Mouse (Mus musculus): Measurements from ENCODE around the gene Vwa7. TPM values are rescaled to one million over a fixed set of nuclear protein-coding genes. Genes with fewer than 3 reads are reported as not detected.

Vwa7 gene
- polyA plus RNA-seq, 1 experiment from 2014 or later = 0.28 TPM

DNA sequence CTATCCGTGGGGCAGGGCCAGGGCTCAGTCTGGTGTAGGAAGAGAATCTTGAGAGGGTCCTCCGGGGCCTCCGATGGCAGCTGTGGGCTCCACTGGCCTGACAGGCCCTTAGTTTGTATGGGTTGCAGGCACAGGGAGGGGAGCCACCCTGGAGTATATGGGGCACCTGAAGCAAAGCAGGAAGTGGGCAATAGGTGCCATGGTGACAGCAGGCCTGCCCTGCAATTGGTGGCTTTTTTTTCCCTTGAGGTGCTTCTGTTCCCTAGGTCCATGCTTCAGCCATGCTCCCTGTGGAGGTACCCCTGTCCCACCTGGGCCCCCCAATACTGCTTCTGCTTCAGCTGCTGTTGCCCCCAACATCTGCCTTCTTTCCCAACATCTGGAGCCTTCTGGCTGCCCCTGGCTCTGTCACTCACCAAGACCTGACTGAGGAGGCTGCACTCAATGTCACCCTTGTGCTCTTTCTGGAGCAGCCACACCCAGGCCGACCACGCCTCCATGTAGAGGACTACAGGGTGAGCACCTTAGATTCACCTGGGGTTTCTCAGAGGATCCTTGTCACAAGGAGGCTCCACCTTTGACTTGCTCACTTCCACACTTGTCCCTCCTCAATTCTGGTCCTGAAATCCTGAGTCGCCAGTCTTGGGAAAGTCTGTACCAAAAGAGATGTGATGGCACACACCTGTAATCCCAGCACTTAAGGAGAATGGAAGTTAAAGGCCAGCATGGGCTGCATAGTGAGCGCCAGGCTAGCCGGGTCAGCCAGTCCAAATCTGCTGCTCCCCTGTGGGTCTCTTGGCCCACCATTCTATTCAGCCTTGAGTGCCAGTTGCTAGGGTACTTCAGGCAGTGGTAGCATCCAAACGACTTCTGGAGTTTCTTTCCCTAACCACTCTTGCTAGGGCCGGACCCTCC, 669 bp downstream of the Vwa7 start:
- no peak overlapping the region for H3K4me2 ChIP-seq (replicated peaks; ENCODE audit: low read depth, low read length)
- no peak for ATAC-seq (ENCODE audit: low FRiP score, low TSS enrichment)
- no peaks in the 10 kb centered on the region for H3K27me3 ChIP-seq (ENCODE audit: control insufficient read depth, insufficient read depth, low read length)
- H3K36me3 ChIP-seq (ENCODE audit: control insufficient read depth, insufficient read depth, low read length) = peaks cover 44% of the 10 kb centered on the region
- H3K4me1 ChIP-seq (ENCODE audit: control insufficient read depth, insufficient read depth, low read length) = peaks cover 6% of the 10 kb centered on the region
- H3K4me3 ChIP-seq (ENCODE audit: low read length) = no peak overlapping the region
- H3K27ac ChIP-seq (ENCODE audit: low read depth, low read length) = no peak overlapping the region
- H3K9ac ChIP-seq (ENCODE audit: low read depth, low read length) = no peak overlapping the region
- H3K9me3 ChIP-seq (ENCODE audit: control insufficient read depth, low read length) = no peaks in the 10 kb centered on the region
- WGBS = 79% methylated on average over 10 of the region's 10 CpGs

DNA sequence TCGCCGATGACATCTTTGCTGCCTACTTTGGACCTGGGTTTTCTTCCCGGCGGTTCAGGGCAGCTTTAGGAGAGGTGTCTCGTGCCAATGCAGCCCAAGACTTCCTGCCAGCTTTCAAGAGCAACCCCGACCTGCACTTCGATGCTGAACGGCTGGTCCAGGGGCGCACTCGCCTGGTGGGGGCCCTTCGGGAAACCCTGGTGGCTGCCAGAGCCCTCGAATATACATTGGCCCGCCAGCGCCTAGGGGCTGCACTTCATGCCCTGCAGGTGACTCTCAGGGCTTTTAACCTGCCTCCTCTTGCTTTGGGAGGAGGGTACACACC, 1.3 kb downstream of the Vwa7 start:
- ATAC-seq (ENCODE audit: low FRiP score, low TSS enrichment) = no peak
- peaks cover 6% of the 10 kb centered on the region for H3K4me1 ChIP-seq (ENCODE audit: control insufficient read depth, insufficient read depth, low read length)
- no peak overlapping the region for H3K4me3 ChIP-seq (ENCODE audit: low read length)
- 75% methylated on average over 14 of the region's 14 CpGs for WGBS
- peaks cover 38% of the 10 kb centered on the region for H3K36me3 ChIP-seq (ENCODE audit: control insufficient read depth, insufficient read depth, low read length)
- no peaks in the 10 kb centered on the region for H3K27me3 ChIP-seq (ENCODE audit: control insufficient read depth, insufficient read depth, low read length)
- no peak overlapping the region for H3K27ac ChIP-seq (ENCODE audit: low read depth, low read length)
- H3K9me3 ChIP-seq (ENCODE audit: control insufficient read depth, low read length) = no peaks in the 10 kb centered on the region
- H3K9ac ChIP-seq (ENCODE audit: low read depth, low read length) = no peak overlapping the region
- no peak overlapping the region for H3K4me2 ChIP-seq (replicated peaks; ENCODE audit: low read depth, low read length)

DNA sequence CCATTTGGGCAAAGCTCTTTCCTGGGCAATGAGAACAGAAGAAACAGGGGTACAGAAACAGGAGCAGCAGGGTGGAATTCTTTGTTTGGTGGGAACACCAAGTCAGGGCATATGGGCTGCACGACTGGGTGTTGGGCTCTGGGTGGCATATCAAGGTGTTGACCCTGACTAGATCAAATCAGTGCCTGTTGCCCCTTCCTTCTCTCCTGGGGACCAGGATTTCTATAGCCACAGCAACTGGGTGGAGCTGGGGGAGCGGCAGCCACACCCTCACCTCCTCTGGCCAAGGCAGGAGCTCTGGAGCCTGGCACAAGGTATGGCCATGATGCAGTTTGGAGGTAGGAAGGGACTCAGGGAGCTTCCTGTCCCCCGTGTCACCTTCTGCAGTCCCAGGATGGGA, 1.8 kb downstream of the Vwa7 start:
- H3K36me3 ChIP-seq (ENCODE audit: control insufficient read depth, insufficient read depth, low read length) = peaks cover 33% of the 10 kb centered on the region
- peaks cover 6% of the 10 kb centered on the region for H3K4me1 ChIP-seq (ENCODE audit: control insufficient read depth, insufficient read depth, low read length)
- no peaks in the 10 kb centered on the region for H3K9me3 ChIP-seq (ENCODE audit: control insufficient read depth, low read length)
- no peak for ATAC-seq (ENCODE audit: low FRiP score, low TSS enrichment)
- no peak overlapping the region for H3K9ac ChIP-seq (ENCODE audit: low read depth, low read length)
- no peak overlapping the region for H3K4me3 ChIP-seq (ENCODE audit: low read length)
- no peak overlapping the region for H3K4me2 ChIP-seq (replicated peaks; ENCODE audit: low read depth, low read length)
- 89% methylated on average over 3 of the region's 3 CpGs for WGBS
- H3K27ac ChIP-seq (ENCODE audit: low read depth, low read length) = no peak overlapping the region
- H3K27me3 ChIP-seq (ENCODE audit: control insufficient read depth, insufficient read depth, low read length) = no peaks in the 10 kb centered on the region

DNA sequence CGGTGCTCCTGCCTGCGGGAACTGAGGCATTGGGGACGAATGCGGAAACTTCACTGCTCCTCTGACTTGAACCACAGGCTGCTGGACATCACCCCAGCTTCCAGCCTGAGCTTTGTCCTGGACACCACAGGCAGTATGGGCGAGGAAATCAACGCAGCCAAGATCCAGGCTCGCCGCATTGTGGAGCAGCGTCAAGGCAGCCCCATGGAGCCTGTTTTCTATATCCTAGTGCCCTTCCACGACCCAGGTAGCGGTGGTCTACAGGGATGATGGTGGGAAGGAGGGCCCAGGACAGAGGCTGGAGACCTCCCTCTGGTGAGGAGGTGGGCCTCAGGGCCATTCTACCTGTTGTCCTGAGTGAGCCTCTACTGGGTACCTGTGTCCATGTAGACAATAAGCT, 3.5 kb downstream of the Vwa7 start:
- no peak overlapping the region for H3K4me3 ChIP-seq (ENCODE audit: low read length)
- H3K4me2 ChIP-seq (replicated peaks; ENCODE audit: low read depth, low read length) = no peak overlapping the region
- no peaks in the 10 kb centered on the region for H3K9me3 ChIP-seq (ENCODE audit: control insufficient read depth, low read length)
- H3K27ac ChIP-seq (ENCODE audit: low read depth, low read length) = no peak overlapping the region
- peaks cover 8% of the 10 kb centered on the region for H3K4me1 ChIP-seq (ENCODE audit: control insufficient read depth, insufficient read depth, low read length)
- WGBS = 77% methylated on average over 11 of the region's 11 CpGs
- peaks cover 16% of the 10 kb centered on the region for H3K36me3 ChIP-seq (ENCODE audit: control insufficient read depth, insufficient read depth, low read length)
- ATAC-seq (ENCODE audit: low FRiP score, low TSS enrichment) = no peak
- no peak overlapping the region for H3K9ac ChIP-seq (ENCODE audit: low read depth, low read length)
- H3K27me3 ChIP-seq (ENCODE audit: control insufficient read depth, insufficient read depth, low read length) = no peaks in the 10 kb centered on the region

DNA sequence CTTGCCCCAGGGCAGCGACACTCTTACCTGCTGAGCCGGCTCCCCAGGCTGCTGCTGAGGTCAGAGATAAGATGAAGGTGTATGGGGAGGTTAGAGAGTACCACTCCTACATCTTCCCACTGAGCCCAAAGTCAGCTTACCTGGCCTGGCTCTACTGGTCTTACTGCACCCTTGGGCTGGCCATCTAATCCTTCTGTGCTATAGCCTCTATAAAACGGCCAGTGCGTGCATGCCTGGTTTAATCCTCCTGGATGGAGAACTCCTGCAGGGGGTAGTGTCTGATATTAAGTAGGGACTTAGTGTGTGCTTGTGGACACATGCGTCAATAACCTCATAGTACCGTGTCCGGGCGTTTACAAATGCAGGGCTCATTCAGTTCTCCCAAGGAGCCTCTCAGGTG, 4.2 kb downstream of the Vwa7 start:
- 89% methylated on average over 8 of the region's 8 CpGs for WGBS
- ATAC-seq (ENCODE audit: low FRiP score, low TSS enrichment) = no peak
- H3K27me3 ChIP-seq (ENCODE audit: control insufficient read depth, insufficient read depth, low read length) = no peaks in the 10 kb centered on the region

DNA sequence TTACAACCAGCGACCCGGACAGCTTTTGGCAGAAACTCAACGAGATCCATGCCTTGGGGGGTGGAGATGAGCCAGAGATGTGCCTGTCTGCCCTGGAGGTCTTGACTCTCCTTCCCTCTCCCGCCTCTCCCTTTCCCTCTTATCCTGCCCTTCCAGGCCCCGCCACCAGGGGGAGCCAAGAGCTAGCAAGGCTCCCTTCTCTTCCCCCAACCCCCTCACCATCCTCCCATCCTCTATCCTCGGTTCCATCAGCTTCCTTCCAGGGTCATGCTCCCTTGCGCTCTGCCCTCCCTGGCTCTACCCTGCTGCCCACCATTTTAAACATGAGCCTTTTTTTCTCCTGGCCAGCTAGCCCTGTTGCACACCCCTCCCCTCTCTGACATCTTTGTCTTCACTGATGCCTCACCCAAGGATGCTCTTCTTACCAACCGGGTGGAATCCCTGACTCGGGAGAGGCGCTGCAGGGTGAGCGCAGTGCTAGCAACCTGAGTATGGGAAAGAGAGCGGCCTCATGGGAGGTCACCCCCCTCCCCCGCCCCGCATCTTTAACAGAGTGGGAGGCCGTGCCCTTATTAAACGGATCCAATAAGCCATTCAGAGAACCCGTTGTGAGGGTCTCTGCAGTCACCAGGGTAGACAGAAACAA, 4.9 kb downstream of the Vwa7 start:
- Histone ChIP-seq H3K27me3 (ENCODE audit: control insufficient read depth, insufficient read depth, low read length) (no peaks in the 10 kb centered on the region), H3K27ac (ENCODE audit: low read depth, low read length) (peak overlapping the region; percentile 73; the same call in 1 of the 2 replicates), H3K4me2 (replicated peaks; ENCODE audit: low read depth, low read length) (peak overlapping the region; percentile 21; the same call in 1 of the 2 replicates), H3K9me3 (ENCODE audit: control insufficient read depth, low read length) (no peaks in the 10 kb centered on the region), H3K9ac (ENCODE audit: low read depth, low read length) (no peak overlapping the region), H3K4me3 (ENCODE audit: low read length) (0 out of 2 replicates have a peak overlapping the region, but pooled peaks have one; percentile 10), H3K4me1 (ENCODE audit: control insufficient read depth, insufficient read depth, low read length) (peaks cover 14% of the 10 kb centered on the region), H3K36me3 (ENCODE audit: control insufficient read depth, insufficient read depth, low read length) (peaks cover 2% of the 10 kb centered on the region; the same call in 1 of the 2 replicates)
- peak; percentile 70 for ATAC-seq (ENCODE audit: low FRiP score, low TSS enrichment)
- WGBS = 8% methylated on average over 17 of the region's 17 CpGs

More for the DNA sequence above, 4.2 kb downstream of the Vwa7 start:
- Histone ChIP-seq H3K4me1 (ENCODE audit: control insufficient read depth, insufficient read depth, low read length) (peaks cover 10% of the 10 kb centered on the region), H3K4me3 (ENCODE audit: low read length) (no peak overlapping the region), H3K9ac (ENCODE audit: low read depth, low read length) (no peak overlapping the region), H3K36me3 (ENCODE audit: control insufficient read depth, insufficient read depth, low read length) (peaks cover 9% of the 10 kb centered on the region), H3K27ac (ENCODE audit: low read depth, low read length) (no peak overlapping the region), H3K9me3 (ENCODE audit: control insufficient read depth, low read length) (no peaks in the 10 kb centered on the region), H3K4me2 (replicated peaks; ENCODE audit: low read depth, low read length) (no peak overlapping the region)

DNA sequence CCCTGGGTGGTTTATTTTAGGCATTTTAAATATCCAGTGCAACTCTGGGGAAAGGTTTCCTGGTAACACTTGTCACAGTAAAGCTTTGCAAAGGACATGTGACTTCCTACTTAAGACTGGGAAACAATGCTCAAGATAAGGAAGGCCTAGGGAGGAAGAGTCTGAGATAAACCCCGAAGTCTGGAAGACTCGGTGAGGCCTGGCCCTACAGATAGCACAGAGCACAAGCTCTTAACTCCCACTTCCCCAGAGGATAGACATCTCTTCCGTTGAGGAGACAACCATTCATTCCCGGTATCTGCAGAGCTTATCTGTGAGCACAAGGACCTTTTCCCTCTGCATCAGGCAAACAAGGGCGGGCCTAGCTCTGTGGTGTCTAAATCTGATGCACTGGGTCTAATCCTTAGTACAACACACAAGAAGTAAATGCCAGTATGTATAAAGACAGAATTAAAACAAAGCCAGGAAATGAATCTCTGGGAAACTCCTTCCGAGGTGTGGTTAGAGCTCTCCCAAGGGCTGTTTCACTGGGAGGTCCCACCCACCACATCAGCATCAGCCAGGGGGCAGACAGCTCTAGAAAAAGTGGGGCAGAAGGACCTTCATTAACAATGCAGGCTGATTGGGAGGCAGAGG, 5.6 kb downstream of the Vwa7 start:
- peak overlapping the region; percentile 73; the same call in 1 of the 2 replicates for H3K27ac ChIP-seq (ENCODE audit: low read depth, low read length)
- H3K4me2 ChIP-seq (replicated peaks; ENCODE audit: low read depth, low read length) = no peak overlapping the region
- H3K4me3 ChIP-seq (ENCODE audit: low read length) = no peak overlapping the region
- WGBS = 66% methylated on average over 6 of the region's 6 CpGs
- H3K4me1 ChIP-seq (ENCODE audit: control insufficient read depth, insufficient read depth, low read length) = peaks cover 16% of the 10 kb centered on the region
- no peaks in the 10 kb centered on the region; the same call in 1 of the 2 replicates for H3K36me3 ChIP-seq (ENCODE audit: control insufficient read depth, insufficient read depth, low read length)
- no peaks in the 10 kb centered on the region for H3K9me3 ChIP-seq (ENCODE audit: control insufficient read depth, low read length)
- H3K27me3 ChIP-seq (ENCODE audit: control insufficient read depth, insufficient read depth, low read length) = no peaks in the 10 kb centered on the region
- no peak overlapping the region for H3K9ac ChIP-seq (ENCODE audit: low read depth, low read length)
- no peak for ATAC-seq (ENCODE audit: low FRiP score, low TSS enrichment)

DNA sequence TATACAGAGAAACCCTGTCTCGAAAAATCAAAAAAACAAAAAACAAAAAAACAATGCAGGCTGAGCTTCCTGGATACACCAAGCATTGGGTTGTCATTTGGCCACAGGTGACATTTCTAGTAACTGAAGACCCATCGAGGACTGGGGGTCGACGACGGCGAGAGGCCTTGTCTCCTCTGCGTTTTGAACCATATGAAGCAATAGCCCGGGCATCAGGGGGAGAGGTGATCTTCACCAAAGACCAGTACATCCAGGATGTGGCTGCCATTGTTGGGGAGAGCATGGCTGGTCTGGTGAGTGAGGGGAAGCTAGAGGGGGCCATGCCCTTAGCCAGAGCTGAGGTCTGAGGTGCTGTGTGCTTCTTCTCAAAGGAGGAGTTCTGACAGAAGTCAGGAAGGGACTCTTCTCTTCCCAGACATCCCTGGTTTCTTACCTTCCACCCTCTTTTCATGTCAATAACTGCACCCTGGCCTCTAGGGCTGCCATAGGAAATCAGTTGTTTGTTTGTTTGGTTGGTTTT, 6.2 kb downstream of the Vwa7 start:
- ATAC-seq (ENCODE audit: low FRiP score, low TSS enrichment) = no peak
- 92% methylated on average over 8 of the region's 8 CpGs for WGBS
- H3K36me3 ChIP-seq (ENCODE audit: control insufficient read depth, insufficient read depth, low read length) = no peaks in the 10 kb centered on the region
- H3K9ac ChIP-seq (ENCODE audit: low read depth, low read length) = no peak overlapping the region
- H3K27ac ChIP-seq (ENCODE audit: low read depth, low read length) = no peak overlapping the region
- H3K4me3 ChIP-seq (ENCODE audit: low read length) = no peak overlapping the region
- no peaks in the 10 kb centered on the region for H3K27me3 ChIP-seq (ENCODE audit: control insufficient read depth, insufficient read depth, low read length)
- no peak overlapping the region for H3K4me2 ChIP-seq (replicated peaks; ENCODE audit: low read depth, low read length)
- no peaks in the 10 kb centered on the region for H3K9me3 ChIP-seq (ENCODE audit: control insufficient read depth, low read length)
- H3K4me1 ChIP-seq (ENCODE audit: control insufficient read depth, insufficient read depth, low read length) = peaks cover 16% of the 10 kb centered on the region

Data from kidney, embryonic 14.5 days (tissue).